Mouse (Mus musculus) urinary bladder, postnatal 4 days (tissue): ENCODE data around the gene Dpf3.

Source experiments
- DNase-seq, 2 experiments: peaks; one replicate each; pipeline ENCODE4 v3.0.0; 2021 to 2022; ENCODE audit warnings: low spot score in 2 of 2

Dpf3 gene

DNA sequence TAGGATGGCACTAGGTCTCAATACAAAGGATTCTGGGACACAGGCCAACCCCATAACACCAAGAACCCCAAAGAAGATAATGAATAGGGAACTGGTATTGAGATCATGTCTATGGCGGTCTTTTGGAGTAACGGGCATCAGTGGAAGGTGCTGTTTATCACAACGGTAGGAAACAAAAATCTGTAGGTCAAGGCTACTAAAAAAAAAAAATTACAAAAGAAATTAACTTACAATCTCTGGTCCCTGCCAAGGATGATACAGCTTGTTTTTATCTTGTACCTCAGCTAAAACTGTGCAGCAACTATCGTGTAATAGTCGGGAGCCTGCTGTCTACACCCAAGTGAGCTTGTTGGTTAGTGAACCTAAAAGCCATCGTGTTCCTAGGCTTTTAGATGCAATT lies 9.2 kb upstream of the Dpf3 start:
- DNase-seq = no peak

DNA sequence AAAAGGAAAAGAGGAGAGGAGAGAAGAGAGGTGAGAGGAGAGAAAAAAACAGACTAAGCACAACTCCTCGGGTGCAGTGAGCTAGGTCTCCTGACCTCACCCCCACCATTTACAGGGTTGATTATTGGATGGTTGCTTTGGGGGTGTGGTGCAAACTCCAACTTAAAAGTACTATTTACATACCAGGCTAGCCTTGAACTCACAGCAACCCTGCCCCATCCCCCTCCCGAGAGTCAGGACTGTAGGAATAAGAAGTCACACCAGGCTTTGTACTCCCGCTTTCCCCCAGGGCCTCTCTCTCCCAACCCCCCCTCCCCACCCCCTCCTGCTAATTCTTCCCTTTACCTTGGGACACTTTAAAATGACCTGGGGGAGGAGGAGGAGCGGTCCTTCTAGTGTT lies 8.8 kb upstream of the Dpf3 start:
- DNase-seq = no peak

DNA sequence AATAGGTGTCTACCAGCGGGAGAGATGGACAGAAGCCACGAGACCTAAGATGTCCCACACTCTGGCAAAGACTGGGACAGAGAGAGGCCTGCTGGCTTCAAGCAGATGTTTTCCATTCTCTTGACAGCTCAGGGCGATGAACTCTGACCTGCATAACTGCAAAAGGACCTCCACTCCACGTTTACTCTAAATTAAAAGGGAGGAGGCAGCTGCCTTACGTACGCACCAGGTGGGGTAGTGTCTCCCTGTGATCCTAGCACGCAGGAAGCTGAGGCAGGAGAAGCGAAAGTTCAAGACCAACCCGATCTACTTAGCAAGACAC lies 8.4 kb upstream of the Dpf3 start:
- no peak for DNase-seq

DNA sequence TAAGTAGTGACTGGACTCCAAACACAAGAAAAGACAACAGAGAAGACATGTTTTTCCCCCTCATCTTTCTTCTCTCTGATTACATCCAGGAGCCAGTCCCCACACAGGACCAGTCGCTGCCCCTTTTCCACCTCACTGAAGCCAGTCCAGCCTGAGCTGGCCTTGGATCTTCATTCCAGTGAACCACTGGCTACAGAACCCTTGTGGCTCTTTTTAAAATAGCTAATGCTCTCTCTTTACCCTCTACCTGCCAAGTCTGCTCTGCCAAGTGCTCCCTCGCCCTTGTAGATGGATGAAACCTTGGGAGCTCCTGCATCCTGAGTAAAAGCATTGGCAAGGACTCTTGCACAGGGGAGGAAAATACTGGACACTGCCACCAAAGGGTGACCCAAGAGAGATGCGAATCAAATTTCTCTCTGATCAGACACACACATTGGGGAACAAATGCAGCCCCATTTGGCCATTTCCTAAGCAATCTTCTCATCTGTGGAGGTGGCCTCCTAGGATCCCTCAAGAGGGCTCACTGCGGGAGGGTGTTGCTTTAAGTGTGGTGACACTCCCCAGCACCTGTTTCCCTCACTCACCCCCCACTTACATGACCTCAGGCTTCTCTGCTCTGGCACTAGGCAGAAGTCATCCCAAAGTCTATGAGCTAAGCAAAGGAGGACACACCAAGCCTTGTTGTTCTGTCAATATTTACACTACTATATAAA lies 7.9 kb upstream of the Dpf3 start:
- DNase-seq = no peak

GRCm38 (mm10) chr12:83494196-83494595 lies 6.7 kb upstream of the Dpf3 start:
- no peak for DNase-seq

DNA sequence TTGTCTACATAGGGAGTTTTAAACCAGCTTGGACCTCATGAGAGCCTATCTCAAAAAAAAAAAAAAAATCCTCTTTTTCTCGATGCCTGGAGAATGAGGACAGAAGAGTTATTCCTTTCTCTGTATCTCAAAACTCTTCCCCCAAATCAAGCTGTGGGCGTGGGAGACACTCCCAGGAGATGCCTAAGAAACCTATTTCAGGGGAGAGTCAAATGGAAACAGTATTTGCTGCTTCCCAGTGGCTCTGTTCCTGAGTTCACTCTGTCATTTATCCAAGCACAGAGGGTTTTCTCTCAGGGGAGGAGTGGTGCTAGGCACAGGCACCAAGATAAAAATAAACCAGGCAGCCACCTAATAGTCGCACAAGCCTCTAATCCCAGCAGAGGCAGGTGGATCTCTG lies 5.3 kb upstream of the Dpf3 start:
- no peak for DNase-seq

DNA sequence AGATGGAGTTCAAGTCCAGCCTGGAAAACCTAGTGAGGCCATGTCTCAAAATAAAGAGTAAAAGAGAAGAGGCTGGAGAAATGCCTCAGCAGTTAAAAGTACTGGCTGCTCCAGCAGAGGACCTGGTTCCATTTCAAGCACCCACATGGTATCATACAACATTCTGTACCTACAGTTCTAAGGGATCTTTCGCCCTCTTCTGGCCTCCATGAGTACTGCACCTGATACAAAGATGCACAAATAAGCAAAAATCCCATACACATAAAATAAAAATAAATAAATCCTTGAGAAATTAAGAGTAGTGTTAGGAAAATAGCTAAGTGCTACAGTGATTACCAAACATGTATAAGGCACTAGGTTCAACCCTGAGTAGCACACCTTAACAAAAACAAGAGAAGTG lies 4.1 kb upstream of the Dpf3 start:
- DNase-seq = no peak

DNA sequence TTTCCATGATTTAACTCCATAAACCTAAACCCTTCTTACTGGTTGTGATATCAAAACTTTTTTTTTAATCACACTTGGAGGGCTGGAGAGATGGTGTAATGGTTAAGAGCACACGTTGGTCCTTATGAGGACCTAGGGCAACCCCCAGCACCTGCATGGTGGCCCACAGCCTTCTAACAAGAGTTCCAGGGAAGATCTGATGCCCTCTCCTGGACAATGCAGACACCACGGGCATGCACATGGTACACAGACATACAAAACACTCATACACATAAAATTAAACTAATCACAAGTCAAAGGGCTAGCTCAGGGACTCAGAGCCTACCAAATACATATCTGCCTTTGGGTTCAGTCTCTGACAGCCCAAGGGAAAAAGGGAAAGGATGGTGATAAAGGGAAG lies 2.2 kb upstream of the Dpf3 start:
- DNase-seq = no peak

- no peak for DNase-seq
Measured at GRCm38 (mm10) chr12:83488211-83488941, 860 bp upstream of the Dpf3 start.

GRCm38 (mm10) chr12:83486671-83487461 lies 650 bp downstream of the Dpf3 start:
- peak; percentile 38 to 66 for DNase-seq

DNA sequence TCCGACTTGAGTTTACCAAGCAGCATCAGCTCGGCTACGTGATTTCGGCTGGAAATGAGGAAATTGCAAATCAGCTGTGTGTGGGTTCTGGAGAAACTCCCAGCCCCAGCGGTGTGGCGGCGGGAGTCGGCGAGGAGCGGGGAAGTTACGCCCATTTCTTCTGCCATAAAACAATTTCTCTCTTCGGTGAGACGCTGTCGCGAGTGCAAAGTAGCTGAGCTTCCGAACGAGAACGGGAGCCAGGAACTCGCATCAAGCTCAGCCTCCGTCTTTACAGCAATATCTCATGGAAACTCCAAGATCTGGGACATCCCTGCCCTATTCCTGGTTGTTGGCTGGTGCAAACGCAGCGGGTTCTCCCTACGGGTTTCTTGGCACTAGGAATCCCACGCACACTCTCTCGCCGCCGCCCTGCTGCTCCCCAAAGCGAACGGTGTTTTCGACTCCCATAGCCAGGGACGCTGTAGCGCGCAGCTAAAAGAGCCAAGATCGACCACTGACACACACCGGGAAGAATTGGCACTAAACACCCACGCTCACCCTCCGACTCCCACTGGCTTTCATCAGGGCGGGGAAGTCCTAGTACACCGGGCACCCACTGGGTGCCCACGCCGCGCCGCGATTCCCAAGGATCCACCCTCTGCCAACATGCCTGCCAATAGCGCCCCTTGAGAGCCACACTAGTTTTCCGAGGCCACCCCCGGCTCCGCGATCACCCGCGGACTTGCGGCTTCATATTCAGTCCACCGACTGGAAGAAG lies 1.4 kb downstream of the Dpf3 start:
- DNase-seq = no peak

- no peak for DNase-seq
Measured at GRCm38 (mm10) chr12:83484855-83485745, 2.4 kb downstream of the Dpf3 start.

DNA sequence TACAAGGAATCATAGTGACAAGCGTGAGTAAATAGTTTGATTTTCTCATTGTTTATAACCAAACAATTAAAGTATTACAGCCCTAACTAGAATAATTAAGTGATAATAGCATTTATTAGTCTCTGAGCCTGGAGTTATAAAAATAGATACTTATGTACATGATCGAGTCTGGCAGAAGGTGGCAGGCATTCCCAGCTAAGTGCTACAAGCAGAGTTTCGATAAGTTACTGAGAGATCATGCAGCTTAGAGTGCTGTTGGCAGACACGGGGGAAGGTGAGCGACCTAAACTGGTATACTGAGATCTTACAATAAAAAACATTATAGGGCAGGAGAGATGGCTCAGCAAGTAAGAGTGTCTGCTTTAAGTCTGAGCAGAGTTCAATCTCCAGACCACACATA lies 3.9 kb downstream of the Dpf3 start:
- DNase-seq = no peak

GRCm38 (mm10) chr12:83481439-83481838 lies 6.1 kb downstream of the Dpf3 start:
- no peak for DNase-seq

DNA sequence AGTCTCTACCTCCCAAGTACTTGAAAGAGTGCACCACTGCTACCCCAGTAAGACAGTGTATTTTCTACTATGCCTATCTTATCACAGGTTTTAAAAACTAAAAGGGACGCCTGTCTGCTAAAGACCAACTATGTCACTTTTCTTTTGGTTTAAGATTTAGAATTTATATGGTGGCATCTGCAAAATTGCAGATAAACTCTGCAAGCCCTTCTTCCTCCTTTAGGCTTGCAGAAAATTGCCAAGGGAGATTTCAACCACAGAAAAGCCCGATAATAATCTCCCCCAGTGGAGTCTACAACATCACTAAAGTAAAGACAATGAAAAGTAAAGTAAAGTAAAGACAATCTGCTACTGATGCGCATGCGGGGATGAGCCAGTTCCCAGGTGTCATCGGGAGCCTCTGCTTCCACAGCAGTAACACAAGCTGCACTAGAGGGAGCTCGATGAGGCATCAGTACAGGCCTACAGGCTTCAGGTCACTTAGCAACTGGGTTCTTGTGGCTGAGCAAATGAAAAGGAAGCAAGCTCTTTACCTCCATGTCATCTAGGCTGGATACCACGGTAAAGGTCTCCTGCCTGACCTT lies 7.6 kb downstream of the Dpf3 start:
- DNase-seq = no peak

GRCm38 (mm10) chr12:83479140-83479539 lies 8.4 kb downstream of the Dpf3 start:
- DNase-seq = no peak

DNA sequence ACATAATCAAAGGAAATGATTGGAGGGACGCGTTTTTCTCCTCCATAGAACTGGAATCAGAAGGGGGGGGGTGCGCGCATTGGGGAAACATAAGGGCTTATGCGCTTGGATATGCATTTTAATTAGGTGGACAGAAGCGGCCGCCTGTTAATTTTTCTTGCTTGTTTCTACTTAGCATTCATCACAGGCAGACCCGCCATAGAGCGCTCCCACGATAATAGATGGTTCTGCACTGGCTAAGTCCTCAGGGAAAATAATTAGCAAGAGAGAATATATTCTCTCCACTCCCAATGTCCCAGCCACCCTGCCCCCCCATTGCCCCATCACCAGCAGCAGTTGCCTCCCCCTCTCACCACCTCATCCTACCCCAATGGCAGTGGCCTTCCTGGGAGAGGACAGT lies 11.2 kb downstream of the Dpf3 start:
- no peak for DNase-seq

GRCm38 (mm10) chr12:83475419-83475818 lies 12.1 kb downstream of the Dpf3 start:
- DNase-seq = no peak

- no peak for DNase-seq
Measured at GRCm38 (mm10) chr12:83473987-83474600, 13.4 kb downstream of the Dpf3 start.

GRCm38 (mm10) chr12:83471760-83472159 lies 15.8 kb downstream of the Dpf3 start:
- no peak for DNase-seq
